Mouse (Mus musculus) liver, embryonic 14.5 days (tissue): ENCODE data around the gene Ankrd33. TPM values are rescaled to one million over a fixed set of nuclear protein-coding genes. Genes with fewer than 3 reads are reported as not detected.

ENCODE experiments used
- ATAC-seq: fragments of 200-750 bp; cut with Nextera tagmentation; 2 replicates; pipeline ENCODE4 v1.8.0; 2017; ENCODE audit warnings: moderate number of reproducible peaks, mild to moderate bottlenecking, moderate library complexity; ENCODE audit not compliant: insufficient read depth
- DNase-seq, 3 experiments: peaks; one replicate each; pipeline ENCODE4 v3.0.0-alpha.2; 2012 to 2013; ENCODE audit warnings: low read depth in 3 of 3, low spot score in 3 of 3
- H3K27ac ChIP-seq: fragments of 300-500 bp; sonication (generic); 2 replicates; pipeline ENCODE4 v1.5.1; 2014; ENCODE audit warnings: moderate library complexity, mild to moderate bottlenecking, control low read depth, inconsistent platforms
- H3K27me3 ChIP-seq: fragments of 300-500 bp; sonication (generic); 2 replicates; pipeline ENCODE4 v1.6.1; 2014; ENCODE audit warnings: mild to moderate bottlenecking, low read length, moderate library complexity; ENCODE audit not compliant: control insufficient read depth, insufficient read depth
- H3K36me3 ChIP-seq: fragments of 300-500 bp; sonication (generic); replicated peaks from 2 replicates; pipeline ENCODE4 v1.6.1; 2014; ENCODE audit warnings: low read depth; ENCODE audit not compliant: control insufficient read depth, insufficient read depth
- H3K4me1 ChIP-seq, 2 experiments: fragments of 200-500 bp in 1 of 2; fragments of 300-500 bp in 1 of 2; sonication (generic) in 1 of 2; replicated peaks; 2 replicates each; pipeline ENCODE4 v1.6.1; 2012 to 2014; ENCODE audit warnings: antibody characterized with exemption in 1 of 2, inconsistent platforms in 1 of 2, low read length in 1 of 2; ENCODE audit not compliant: control insufficient read depth in 2 of 2, insufficient read depth in 2 of 2
- H3K4me2 ChIP-seq: fragments of 300-500 bp; sonication (generic); 2 replicates; pipeline ENCODE4 v1.6.1; 2014; ENCODE audit warnings: low read depth, mild to moderate bottlenecking, control low read depth, moderate library complexity
- H3K4me3 ChIP-seq, 2 experiments: fragments of 200-500 bp in 1 of 2; fragments of 300-500 bp in 1 of 2; sonication (generic) in 1 of 2; 2 replicates each; pipeline ENCODE4 v1.5.1; 2012 to 2014; ENCODE audit warnings: low read depth in 2 of 2, low read length in 2 of 2, mild to moderate bottlenecking in 2 of 2, control low read depth in 1 of 2, inconsistent platforms in 1 of 2, moderate library complexity in 1 of 2; ENCODE audit not compliant: insufficient read depth in 1 of 2
- H3K9ac ChIP-seq: fragments of 300-500 bp; sonication (generic); replicated peaks from 2 replicates; pipeline ENCODE4 v1.6.1; 2014; ENCODE audit warnings: mild to moderate bottlenecking, control low read depth, moderate library complexity
- H3K9me3 ChIP-seq: fragments of 300-500 bp; sonication (generic); 2 replicates; pipeline ENCODE4 v1.6.1; 2016; ENCODE audit warnings: low read length, mixed read lengths; ENCODE audit not compliant: control insufficient read depth
- CTCF ChIP-seq: IDR thresholded peaks from 2 replicates; pipeline ENCODE4 v1.5.1; 2016; ENCODE audit warnings: antibody characterized with exemption, low read depth, control low read depth
- EP300 ChIP-seq: IDR thresholded peaks from 2 replicates; pipeline ENCODE4 v1.6.1; 2016; ENCODE audit warnings: antibody characterized with exemption, low read depth
- WGBS: fragments of 180-500 bp; shearing (Covaris S2); extraction: QIAGEN DNeasy Blood & Tissue Kit; methylation state at CpG from one replicate; pipeline ENCODE4 v1.1.7; 2014; ENCODE audit not compliant: insufficient replicate concordance; 5-methylcytosine and 5-hydroxymethylcytosine counted together
- polyA plus RNA-seq, 2 experiments: library from polyadenylated mRNA; depleted of rRNA in 1 of 2; stranded (reverse) in 1 of 2; unstranded in 1 of 2; fragments of >200 nt; fragmentation: Nextera tagmentation in 1 of 2; extraction: Ambion mirVana in 1 of 2; gene quantifications; 2 replicates each; pipeline versions ENCODE4 v1.2.1 to v1.2.3; 2012 to 2014

The Ankrd33 gene
- polyA plus RNA-seq, 2 experiments = not detected

GRCm38 (mm10) chr15:101075656-101076055 is 39.9 kb upstream of the Ankrd33 start:
- WGBS = 51% methylated on average over 5 of the region's 5 CpGs
- Histone ChIP-seq H3K9ac (no peak overlapping the region), H3K27ac (no peak overlapping the region), H3K27me3 (peaks cover 38% of the 10 kb centered on the region), H3K4me2 (no peak overlapping the region), H3K36me3 (no peaks in the 10 kb centered on the region), H3K4me1 (peaks cover 0 to 4% of the 10 kb centered on the region in 2 experiments; a peak in 1 of 4 replicates), H3K4me3 (no peak overlapping the region), H3K9me3 (no peaks in the 10 kb centered on the region)
- DNase-seq = no peak
- TF ChIP-seq EP300 = no peak
- TF ChIP-seq CTCF = no peak
- no peak for ATAC-seq

- H3K36me3 ChIP-seq = no peaks in the 10 kb centered on the region
- H3K27me3 ChIP-seq = peaks cover 38% of the 10 kb centered on the region
- no peak for DNase-seq
Measured at GRCm38 (mm10) chr15:101076071-101077000, 39.2 kb upstream of the Ankrd33 start.

GRCm38 (mm10) chr15:101077001-101077812 is 38.3 kb upstream of the Ankrd33 start:
- no peak for ATAC-seq
- no peaks in the 10 kb centered on the region for H3K9me3 ChIP-seq
- 4% methylated on average over 34 of the region's 34 CpGs for WGBS
- H3K4me3 ChIP-seq = peak overlapping the region; percentile 39 to 47
- H3K4me1 ChIP-seq = peaks cover 0 to 3% of the 10 kb centered on the region in 2 experiments; a peak in 1 of 4 replicates
- H3K9ac ChIP-seq = no peak overlapping the region
- no peak overlapping the region for H3K27ac ChIP-seq
- H3K4me2 ChIP-seq = peak overlapping the region; percentile 48
- TF ChIP-seq EP300 (no peak), CTCF (no peak)
- DNase-seq = no peak
- H3K36me3 ChIP-seq = no peaks in the 10 kb centered on the region
- H3K27me3 ChIP-seq = peaks cover 38% of the 10 kb centered on the region

More at GRCm38 (mm10) chr15:101076071-101077000, 39.2 kb upstream of the Ankrd33 start:
- Histone ChIP-seq H3K27ac (no peak overlapping the region), H3K9me3 (no peaks in the 10 kb centered on the region), H3K4me3 (no peak overlapping the region), H3K4me2 (no peak overlapping the region; the same call in 1 of the 2 replicates), H3K4me1 (peaks cover 0 to 3% of the 10 kb centered on the region in 2 experiments; a peak in 1 of 4 replicates), H3K9ac (no peak overlapping the region)
- TF ChIP-seq CTCF = no peak
- no peak for TF ChIP-seq EP300
- 20% methylated on average over 26 of the region's 26 CpGs for WGBS
- ATAC-seq = no peak

- peaks cover 38% of the 10 kb centered on the region for H3K27me3 ChIP-seq
- no peaks in the 10 kb centered on the region for H3K9me3 ChIP-seq
- peak within 1 kb of the TSS; percentile 47 to 57 for H3K4me3 ChIP-seq
- H3K9ac ChIP-seq = peak within 1 kb of the TSS; percentile 20; the same call in 1 of the 2 replicates
- TF ChIP-seq EP300 = no peak
- TF ChIP-seq CTCF = no peak
- H3K4me2 ChIP-seq = peak within 1 kb of the TSS; percentile 48
- H3K27ac ChIP-seq = no peak within 1 kb of the TSS
- ATAC-seq (peak; percentile 46), DNase-seq (no peak)
- H3K36me3 ChIP-seq = no peaks in the 10 kb centered on the region
- 1% methylated on average over 73 of the region's 96 CpGs for whole genome bisulfite sequencing
- peaks cover 0 to 2% of the 10 kb centered on the region in 2 experiments; a peak in 1 of 4 replicates for H3K4me1 ChIP-seq
Measured at GRCm38 (mm10) chr15:101077813-101078730, 37.5 kb upstream of the Ankrd33 start, which contains the start of gene Fignl2. Fignl2 (minus strand) TSS chr15:101078567.
